Mouse (Mus musculus): ENCODE measurements at regions not wholly inside any gene's neighbourhood (a gene's known extent, or its start where the extent isn't known, plus 50 kb on each side); places are given as distances from the start of the nearest gene placed in this dataset.

- TF ChIP-seq CTCF (conservative IDR thresholded peaks at IDR 0.05; ENCODE audit: low read length), result no peak
- TF ChIP-seq NANOG (IDR thresholded peaks at IDR 0.05; ENCODE audit: borderline replicate concordance, low read length), result no peak
- TF ChIP-seq POU5F1 (IDR thresholded peaks at IDR 0.05; ENCODE audit: borderline replicate concordance, low read length), result no peak
Observed at GRCm38 (mm10) chr10:25798881-25799280, 262.8 kb upstream of the Smlr1 start.

Measured in E14TG2a.4 (cell line).